Mouse (Mus musculus) c-Kit-negative CD71-positive TER-119-positive erythroid progenitor cells, embryonic 14.5 days (primary cell): ENCODE data around the gene Arhgef5.

ENCODE experiments used
- DNase-seq: peaks from one replicate; pipeline ENCODE4 v3.0.0-alpha.2; 2013; ENCODE audit warnings: low read depth, low spot score

Arhgef5 gene

DNA sequence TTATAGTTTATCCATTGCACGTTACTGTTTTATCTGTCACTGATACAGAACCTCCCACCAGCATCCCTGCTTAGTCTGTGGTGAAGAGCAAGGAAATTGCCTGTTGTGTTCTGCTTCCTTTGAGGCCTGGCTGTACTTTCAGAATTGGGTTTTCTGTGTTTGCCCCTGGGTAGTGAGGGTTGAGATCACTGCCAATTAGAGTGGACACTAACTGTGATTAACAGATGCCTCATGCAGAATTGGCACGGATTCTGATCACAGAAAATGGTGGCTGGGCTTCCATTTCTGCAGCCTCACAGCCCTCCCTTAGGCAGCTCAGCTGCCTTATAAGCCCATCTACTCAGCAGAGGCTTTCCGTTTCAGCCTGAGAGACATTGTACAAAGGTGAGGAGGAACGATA, 68.1 kb downstream of the Arhgef5 start:
- no peak for DNase-seq

DNA sequence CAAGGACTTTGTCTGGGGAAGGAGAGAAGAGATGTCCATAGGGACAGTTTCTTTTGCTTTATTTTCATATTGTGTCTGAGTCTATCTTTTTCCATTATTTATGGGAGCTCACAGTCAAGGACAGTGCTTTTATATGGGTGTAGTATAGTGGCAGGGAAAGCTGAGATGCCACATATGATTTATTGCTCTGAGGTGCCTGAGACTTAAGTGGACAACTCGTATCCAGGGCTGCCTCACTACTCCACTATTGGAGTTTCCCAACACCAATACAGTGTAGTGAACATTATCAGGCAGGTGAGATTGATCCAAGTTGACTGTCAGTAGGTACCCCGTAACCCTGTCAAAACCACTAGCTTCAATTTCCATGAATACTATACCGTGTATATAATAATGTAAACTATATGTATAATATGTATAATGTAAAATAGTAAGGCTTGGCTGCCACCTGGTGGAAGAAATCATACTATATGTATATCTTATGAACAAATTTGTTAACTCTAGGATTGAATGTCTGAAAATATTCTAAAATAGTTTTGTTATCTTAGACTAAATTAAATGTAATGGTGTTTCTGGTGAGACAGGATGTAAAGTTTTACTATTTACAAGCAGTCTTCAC, 70.3 kb downstream of the Arhgef5 start:
- no peak for DNase-seq

DNA sequence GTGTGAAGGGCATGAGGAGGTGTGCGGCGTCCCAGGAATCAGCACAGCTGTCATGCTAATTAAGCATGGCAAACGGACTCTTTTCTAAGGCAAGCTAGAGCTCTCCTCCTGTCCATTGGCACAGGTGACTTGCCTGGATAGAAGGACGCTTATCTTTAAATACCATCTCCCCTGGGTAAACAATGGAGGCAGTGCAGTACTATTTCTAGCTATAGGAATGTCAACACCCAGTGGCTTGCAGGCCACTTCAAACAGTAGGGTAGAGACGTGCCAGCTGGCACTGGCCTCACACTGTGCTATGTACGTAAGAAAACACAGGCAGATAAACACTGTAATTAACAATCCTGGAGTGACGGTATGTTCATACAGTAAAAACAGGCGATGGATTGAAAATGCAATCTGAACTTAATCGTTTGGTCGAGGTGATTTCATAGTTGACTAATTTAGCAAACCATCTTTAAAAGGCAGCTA, 72.1 kb downstream of the Arhgef5 start:
- no peak for DNase-seq

DNA sequence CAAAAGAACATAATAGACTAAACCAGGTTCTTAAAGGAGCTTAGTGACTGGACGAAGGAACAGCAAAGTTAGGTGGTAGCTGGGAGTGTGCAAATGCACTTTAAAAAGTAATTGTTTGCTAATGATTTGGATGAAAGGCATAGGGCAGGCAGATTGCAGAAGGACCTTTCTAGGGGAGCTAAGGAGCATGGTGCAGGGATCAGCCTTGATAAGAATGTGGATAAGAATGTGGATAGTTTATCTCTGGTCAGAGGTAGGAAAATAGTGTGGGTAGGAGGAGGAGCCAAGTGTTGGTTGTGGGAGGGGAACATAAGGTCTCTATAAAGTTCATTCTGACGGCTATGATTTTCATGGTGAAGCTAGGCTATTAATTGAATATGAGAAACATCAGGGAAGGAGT, 73.4 kb downstream of the Arhgef5 start:
- DNase-seq, result no peak
